Mouse (Mus musculus): ENCODE data around the gene Frrs1.

DNA sequence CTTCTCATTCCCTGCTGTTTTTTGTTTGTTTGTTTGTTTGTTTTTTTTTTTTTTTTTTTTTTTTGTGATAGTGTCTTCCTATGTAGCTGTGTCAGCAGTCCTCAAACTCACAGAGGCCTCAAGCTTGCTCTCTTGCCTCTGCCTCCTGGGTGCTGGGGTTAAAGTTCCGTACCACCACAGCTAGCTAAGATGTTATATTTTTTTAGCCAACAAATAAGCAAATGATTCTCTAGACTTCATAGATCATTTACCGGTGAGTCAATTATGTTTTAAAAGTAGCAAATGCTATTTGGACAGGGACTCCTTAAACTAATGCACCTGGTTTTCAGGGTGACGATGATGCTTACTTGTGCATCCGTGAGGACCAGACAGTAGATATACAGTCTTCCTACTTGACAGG lies 31.3 kb downstream of the Frrs1 start:
- TF ChIP-seq POLR2A (IDR thresholded peaks at IDR 0.05; ENCODE audit: borderline replicate concordance, extremely low read depth, insufficient read depth, insufficient read length, poor library complexity, severe bottlenecking), result no peak
- no peak for TF ChIP-seq CTCF (IDR thresholded peaks at IDR 0.05; ENCODE audit: borderline replicate concordance, extremely low read depth, insufficient read depth, insufficient read length)

Measured in brain, embryonic 14.5 days (tissue).